Mouse (Mus musculus) forebrain, embryonic 12.5 days (tissue): Measurements from ENCODE around the gene Sftpa1. TPM values are rescaled to one million over a fixed set of nuclear protein-coding genes. Genes with fewer than 3 reads are reported as not detected.

Source experiments
- ATAC-seq: fragments of 200-750 bp; cut with Nextera tagmentation; 2 replicates; pipeline ENCODE4 v1.8.0; 2017; ENCODE audit warnings: moderate TSS enrichment; ENCODE audit not compliant: low FRiP score
- H3K27ac ChIP-seq: fragments of 300-500 bp; sonication (generic); 2 replicates; pipeline ENCODE4 v1.5.1; 2016; ENCODE audit warnings: mild to moderate bottlenecking
- H3K27me3 ChIP-seq: fragments of 300-500 bp; sonication (generic); 2 replicates; pipeline ENCODE4 v1.6.1; 2016; ENCODE audit warnings: mild to moderate bottlenecking
- H3K36me3 ChIP-seq: fragments of 300-500 bp; sonication (generic); replicated peaks from 2 replicates; pipeline ENCODE4 v1.6.1; 2016; ENCODE audit warnings: mild to moderate bottlenecking
- H3K4me1 ChIP-seq: fragments of 300-500 bp; sonication (generic); 2 replicates; pipeline ENCODE4 v1.6.1; 2016
- H3K4me2 ChIP-seq: fragments of 300-500 bp; sonication (generic); 2 replicates; pipeline ENCODE4 v1.6.1; 2016; ENCODE audit warnings: mild to moderate bottlenecking, moderate library complexity
- H3K4me3 ChIP-seq: fragments of 300-500 bp; sonication (generic); replicated peaks from 2 replicates; pipeline ENCODE4 v1.5.1; 2016; ENCODE audit warnings: mild to moderate bottlenecking
- H3K9ac ChIP-seq: fragments of 300-500 bp; sonication (generic); 2 replicates; pipeline ENCODE4 v1.6.1; 2016; ENCODE audit warnings: mild to moderate bottlenecking
- H3K9me3 ChIP-seq: fragments of 300-500 bp; sonication (generic); 2 replicates; pipeline ENCODE4 v1.6.1; 2016
- WGBS: fragments of 180-500 bp; shearing (Covaris S2); methylation state at CpG from one replicate; pipeline ENCODE4 v1.1.7; 2016; 5-methylcytosine and 5-hydroxymethylcytosine counted together
- polyA plus RNA-seq: library from polyadenylated mRNA; unstranded; fragments of >200 nt; fragmentation: Nextera tagmentation; extraction: Ambion mirVana; gene quantifications from 2 replicates; pipeline ENCODE4 v1.2.1, GENCODE M21; 2016

The Sftpa1 gene
- polyA plus RNA-seq: not detected in 2 replicates

- H3K4me3 ChIP-seq: no peak within 1 kb of the TSS
- no peaks in the 10 kb centered on the region for H3K36me3 ChIP-seq
- H3K4me1 ChIP-seq: no peaks in the 10 kb centered on the region
- H3K9me3 ChIP-seq: no peaks in the 10 kb centered on the region
- ATAC-seq: no peak
- H3K4me2 ChIP-seq: no peak within 1 kb of the TSS
- no peak within 1 kb of the TSS for H3K27ac ChIP-seq
- WGBS: 84% methylated on average over 7 of the region's 7 CpGs
- H3K27me3 ChIP-seq: no peaks in the 10 kb centered on the region
- no peak within 1 kb of the TSS for H3K9ac ChIP-seq
Observed at GRCm38 (mm10) chr14:41131540-41131939, at the start of gene Sftpa1. TSS of gene Sftpa1 (plus strand) at chr14:41131782.

DNA sequence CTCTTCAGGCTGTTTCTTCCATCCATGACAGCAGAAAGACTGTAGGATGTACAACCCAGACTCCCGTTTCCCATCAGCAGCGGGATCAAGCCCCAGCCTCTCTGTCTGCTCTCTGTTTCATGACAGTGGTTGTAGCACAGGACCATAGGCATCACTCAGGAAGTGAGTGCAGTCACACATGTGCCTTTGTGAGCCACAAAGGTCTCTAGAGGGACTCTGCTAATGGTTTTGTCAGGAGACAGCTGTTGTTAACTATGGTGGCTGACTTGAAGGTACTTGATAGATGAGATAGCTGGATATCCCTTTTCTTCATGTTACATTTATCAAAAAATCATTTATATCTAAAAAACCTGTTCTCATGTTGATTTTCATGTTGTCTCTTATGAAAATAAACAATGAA, 49.2 kb upstream of the Sftpa1 start:
- H3K27ac ChIP-seq: no peak overlapping the region
- WGBS: 96% methylated on average over 2 of the region's 2 CpGs

DNA sequence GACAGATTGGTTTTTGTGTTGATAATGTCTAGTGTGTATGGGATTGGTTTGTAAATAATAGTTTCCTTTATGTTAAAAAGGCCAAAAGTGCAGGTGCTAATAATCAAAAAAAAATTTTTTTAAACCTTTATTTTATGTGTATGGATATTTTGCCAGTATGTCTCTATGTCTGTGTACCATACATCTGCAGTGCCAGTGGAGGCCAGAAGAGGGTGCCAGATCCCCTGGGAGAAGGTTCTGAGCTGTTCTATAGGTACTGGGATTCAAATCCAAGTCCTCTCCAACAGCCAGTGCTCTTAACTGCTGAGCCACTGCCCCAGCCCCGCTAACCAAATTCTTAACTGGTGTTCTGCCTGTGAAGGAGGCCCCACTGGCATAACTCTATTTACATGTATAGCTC, 44.1 kb upstream of the Sftpa1 start:
- H3K4me3 ChIP-seq: no peak overlapping the region
- no peaks in the 10 kb centered on the region for H3K27me3 ChIP-seq
- WGBS: 81% methylated on average over 1 of the region's 1 CpGs
- H3K4me2 ChIP-seq: no peak overlapping the region
- H3K27ac ChIP-seq: no peak overlapping the region
- H3K9ac ChIP-seq: no peak overlapping the region
- no peaks in the 10 kb centered on the region for H3K4me1 ChIP-seq
- no peak for ATAC-seq
- no peaks in the 10 kb centered on the region for H3K9me3 ChIP-seq
- H3K36me3 ChIP-seq: no peaks in the 10 kb centered on the region

More for the DNA sequence above, 49.2 kb upstream of the Sftpa1 start:
- Histone ChIP-seq H3K27me3 (no peaks in the 10 kb centered on the region), H3K4me1 (no peaks in the 10 kb centered on the region), H3K4me2 (no peak overlapping the region), H3K4me3 (no peak overlapping the region), H3K9me3 (no peaks in the 10 kb centered on the region), H3K36me3 (no peaks in the 10 kb centered on the region), H3K9ac (no peak overlapping the region)
- no peak for ATAC-seq

DNA sequence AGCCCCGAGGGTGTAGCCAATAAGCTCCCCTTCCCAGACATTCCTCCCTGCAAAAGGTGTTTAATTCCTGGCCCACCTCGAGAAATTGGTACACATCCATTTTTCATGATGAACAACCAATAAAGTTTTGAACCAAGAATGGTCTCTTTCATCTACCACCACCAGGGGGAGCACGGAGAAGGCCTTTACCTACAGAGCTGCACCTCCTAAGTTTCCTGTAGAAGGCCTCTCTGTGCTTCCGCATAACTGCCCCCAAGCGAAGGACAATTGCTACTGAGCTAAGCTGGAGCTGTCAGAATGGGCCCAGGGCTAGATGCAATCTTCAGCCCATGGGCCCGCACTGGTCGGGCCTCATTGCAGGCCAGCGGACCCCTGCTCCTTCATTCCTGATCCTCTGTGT, 40.8 kb upstream of the Sftpa1 start:
- no peak for ATAC-seq
- 48% methylated on average over 8 of the region's 8 CpGs for WGBS

GRCm38 (mm10) chr14:41094114-41094513, 37.5 kb upstream of the Sftpa1 start:
- Histone ChIP-seq H3K27me3 (no peaks in the 10 kb centered on the region), H3K36me3 (no peaks in the 10 kb centered on the region), H3K9me3 (no peaks in the 10 kb centered on the region), H3K4me3 (no peak overlapping the region), H3K4me2 (no peak overlapping the region), H3K27ac (no peak overlapping the region), H3K9ac (no peak overlapping the region), H3K4me1 (no peaks in the 10 kb centered on the region)
- whole genome bisulfite sequencing: 63% methylated on average over 1 of the region's 1 CpGs
- no peak for ATAC-seq

More for the DNA sequence above, 40.8 kb upstream of the Sftpa1 start:
- H3K36me3 ChIP-seq: no peaks in the 10 kb centered on the region
- H3K4me2 ChIP-seq: no peak overlapping the region
- H3K4me1 ChIP-seq: no peaks in the 10 kb centered on the region
- H3K27ac ChIP-seq: no peak overlapping the region
- H3K27me3 ChIP-seq: no peaks in the 10 kb centered on the region
- H3K4me3 ChIP-seq: no peak overlapping the region
- no peak overlapping the region for H3K9ac ChIP-seq
- no peaks in the 10 kb centered on the region for H3K9me3 ChIP-seq

- Histone ChIP-seq H3K9ac (no peak overlapping the region), H3K36me3 (no peaks in the 10 kb centered on the region), H3K27me3 (no peaks in the 10 kb centered on the region), H3K4me3 (no peak overlapping the region), H3K4me1 (no peaks in the 10 kb centered on the region), H3K27ac (no peak overlapping the region), H3K9me3 (no peaks in the 10 kb centered on the region), H3K4me2 (no peak overlapping the region)
- ATAC-seq: no peak
- WGBS: 94% methylated on average over 3 of the region's 3 CpGs
Observed at GRCm38 (mm10) chr14:41096296-41096860, 35.2 kb upstream of the Sftpa1 start.

DNA sequence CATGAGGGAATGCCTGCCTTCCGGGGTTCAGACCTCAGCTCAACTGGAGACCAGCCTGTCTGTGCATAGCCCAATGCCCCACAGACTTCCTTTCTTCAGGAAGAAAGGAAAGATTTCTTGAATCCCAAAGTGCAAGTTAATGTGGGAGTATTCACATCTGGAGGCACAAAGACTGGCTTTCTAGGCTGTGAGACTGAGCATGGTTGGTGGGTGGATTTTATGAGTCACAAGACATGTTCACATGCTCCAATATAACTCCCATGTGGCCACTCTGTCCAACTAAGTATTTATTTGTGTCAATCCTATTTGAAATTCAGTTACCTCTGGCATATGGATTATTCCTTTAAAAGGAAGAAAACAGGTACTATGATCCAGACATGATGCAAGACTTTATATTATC, 32.9 kb upstream of the Sftpa1 start:
- ATAC-seq: no peak
- 95% methylated on average over 1 of the region's 1 CpGs for WGBS
- Histone ChIP-seq H3K36me3 (no peaks in the 10 kb centered on the region), H3K27ac (no peak overlapping the region), H3K27me3 (no peaks in the 10 kb centered on the region), H3K4me2 (no peak overlapping the region), H3K4me3 (no peak overlapping the region), H3K9ac (no peak overlapping the region), H3K9me3 (no peaks in the 10 kb centered on the region), H3K4me1 (no peaks in the 10 kb centered on the region)

DNA sequence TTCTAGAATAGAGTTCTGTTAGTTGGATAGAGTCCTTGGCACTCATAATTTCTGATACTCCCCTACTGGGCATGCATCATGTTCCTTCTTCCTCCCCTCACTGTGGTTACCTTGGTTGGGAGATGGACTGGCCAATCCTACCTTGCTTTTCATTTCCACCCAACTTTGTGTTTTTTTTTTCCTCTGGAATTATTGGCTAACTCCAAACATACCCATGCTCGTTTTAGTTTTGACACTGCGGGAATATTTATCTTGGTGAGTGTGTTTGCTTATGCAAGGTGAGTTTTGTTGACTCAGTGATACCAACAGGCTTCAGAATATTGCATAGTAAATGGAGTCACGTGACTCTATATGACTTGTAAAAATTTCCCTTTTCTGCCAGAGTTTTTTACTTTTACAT, 30.9 kb upstream of the Sftpa1 start:
- 88% methylated on average over 3 of the region's 3 CpGs for WGBS
- H3K4me3 ChIP-seq: no peak overlapping the region

GRCm38 (mm10) chr14:41101242-41101641, 30.3 kb upstream of the Sftpa1 start:
- Histone ChIP-seq H3K9me3 (no peaks in the 10 kb centered on the region), H3K36me3 (no peaks in the 10 kb centered on the region), H3K4me3 (no peak overlapping the region), H3K4me1 (no peaks in the 10 kb centered on the region), H3K4me2 (no peak overlapping the region), H3K27me3 (no peaks in the 10 kb centered on the region), H3K27ac (no peak overlapping the region), H3K9ac (no peak overlapping the region)
- 88% methylated on average over 5 of the region's 5 CpGs for WGBS
- no peak for ATAC-seq

More for the DNA sequence above, 30.9 kb upstream of the Sftpa1 start:
- H3K4me2 ChIP-seq: no peak overlapping the region
- H3K27ac ChIP-seq: no peak overlapping the region
- H3K9me3 ChIP-seq: no peaks in the 10 kb centered on the region
- H3K4me1 ChIP-seq: no peaks in the 10 kb centered on the region
- no peaks in the 10 kb centered on the region for H3K36me3 ChIP-seq
- ATAC-seq: no peak
- H3K9ac ChIP-seq: no peak overlapping the region
- H3K27me3 ChIP-seq: no peaks in the 10 kb centered on the region

GRCm38 (mm10) chr14:41102269-41102668, 29.3 kb upstream of the Sftpa1 start:
- H3K27me3 ChIP-seq: no peaks in the 10 kb centered on the region
- 78% methylated on average over 2 of the region's 2 CpGs for WGBS
- no peaks in the 10 kb centered on the region for H3K36me3 ChIP-seq
- ATAC-seq: no peak
- H3K4me3 ChIP-seq: no peak overlapping the region
- H3K9me3 ChIP-seq: no peaks in the 10 kb centered on the region
- H3K4me2 ChIP-seq: no peak overlapping the region
- H3K4me1 ChIP-seq: no peaks in the 10 kb centered on the region
- H3K9ac ChIP-seq: no peak overlapping the region
- no peak overlapping the region for H3K27ac ChIP-seq

DNA sequence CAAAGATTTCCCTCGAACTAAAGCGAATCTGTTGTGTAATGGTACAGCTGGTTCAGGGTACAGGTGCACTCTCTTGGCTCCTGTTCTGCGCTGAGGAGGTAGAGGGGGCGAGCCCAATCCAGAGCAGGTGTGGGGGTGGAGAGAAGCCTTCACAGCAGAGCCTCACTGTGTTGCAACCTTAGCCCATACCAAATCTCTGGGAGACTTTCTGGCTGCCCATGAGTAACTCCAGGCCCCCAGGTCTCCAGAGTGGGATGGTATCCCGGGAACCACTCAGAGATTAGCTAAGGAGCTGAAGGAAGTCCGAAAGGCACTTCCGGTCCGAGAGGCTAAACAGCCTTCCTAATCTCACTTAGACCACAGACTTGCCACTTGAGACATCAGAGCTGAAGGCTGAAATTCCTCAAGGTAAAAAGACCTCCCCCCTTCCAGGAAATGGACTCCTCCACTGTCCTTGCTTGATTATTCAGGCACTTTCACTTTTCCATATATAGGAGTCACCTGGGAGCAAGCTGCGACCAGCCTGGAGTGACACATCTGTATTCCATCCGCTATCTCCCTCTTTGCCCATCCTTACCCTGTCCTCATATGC, 26.6 kb upstream of the Sftpa1 start, which contains the start of gene Mat1a:
Gene Mat1a, plus strand, starts transcription at position 183 of the 592 bp plus-strand sequence.
- Histone ChIP-seq H3K9me3 (no peaks in the 10 kb centered on the region), H3K36me3 (no peaks in the 10 kb centered on the region), H3K4me3 (no peak within 1 kb of the TSS), H3K4me2 (no peak within 1 kb of the TSS), H3K27me3 (no peaks in the 10 kb centered on the region), H3K9ac (no peak within 1 kb of the TSS), H3K4me1 (no peaks in the 10 kb centered on the region), H3K27ac (no peak within 1 kb of the TSS)
- no peak for ATAC-seq
- WGBS: 73% methylated on average over 10 of the region's 10 CpGs

DNA sequence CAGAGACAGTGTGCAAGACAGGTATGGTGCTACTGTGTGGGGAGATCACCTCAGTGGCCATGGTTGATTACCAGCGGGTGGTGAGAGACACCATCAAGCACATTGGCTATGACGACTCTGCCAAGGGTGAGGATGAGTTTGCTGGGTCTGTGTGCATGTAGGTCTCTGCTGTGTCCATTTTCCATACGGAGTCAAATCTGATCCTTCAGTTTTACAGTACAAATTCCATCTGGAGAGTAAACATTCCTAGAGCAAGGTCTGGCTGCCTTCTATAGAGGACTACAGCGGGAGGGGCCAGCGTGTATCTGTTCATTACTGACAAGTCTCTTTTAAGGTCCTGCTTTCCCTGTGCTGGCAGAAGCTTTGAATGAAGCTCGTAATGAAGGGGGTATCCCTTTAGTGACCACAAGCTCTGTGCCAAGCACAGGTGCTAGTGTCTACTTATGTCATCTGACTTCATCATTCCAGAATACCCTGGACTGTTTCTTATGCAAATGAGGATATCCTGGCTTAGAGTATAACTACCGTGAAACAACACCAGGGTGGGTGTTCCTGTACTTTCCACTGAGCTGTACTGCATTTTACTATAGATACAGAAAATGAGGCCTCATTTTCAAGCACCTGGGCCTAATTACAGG, 20.4 kb upstream of the Sftpa1 start:
- 88% methylated on average over 7 of the region's 7 CpGs for WGBS
- Histone ChIP-seq H3K27ac (no peak overlapping the region), H3K4me2 (no peak overlapping the region), H3K4me3 (no peak overlapping the region), H3K9ac (no peak overlapping the region), H3K27me3 (no peaks in the 10 kb centered on the region), H3K36me3 (no peaks in the 10 kb centered on the region), H3K4me1 (no peaks in the 10 kb centered on the region), H3K9me3 (no peaks in the 10 kb centered on the region)
- no peak for ATAC-seq

DNA sequence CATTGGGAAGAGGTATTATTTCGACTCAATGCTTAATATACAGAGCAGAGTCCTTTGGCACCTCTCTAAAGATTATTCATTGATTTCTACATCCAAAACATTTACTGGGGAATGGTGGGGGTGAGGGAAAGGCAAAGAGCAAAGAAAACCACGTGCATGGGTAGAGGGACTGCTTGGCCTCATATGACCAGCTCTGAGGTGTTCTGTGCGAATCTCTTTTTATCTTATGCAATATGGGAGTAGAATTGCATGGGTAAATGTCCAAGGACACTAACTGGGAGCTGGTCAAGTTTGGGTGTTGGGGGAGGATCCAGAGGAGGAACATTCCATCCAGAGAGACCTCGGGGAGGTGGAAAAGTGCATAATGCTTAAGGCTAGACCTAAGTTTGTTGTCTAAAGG, 18.6 kb upstream of the Sftpa1 start:
- Histone ChIP-seq H3K27me3 (no peaks in the 10 kb centered on the region), H3K4me2 (no peak overlapping the region), H3K4me3 (no peak overlapping the region), H3K9me3 (no peaks in the 10 kb centered on the region), H3K36me3 (no peaks in the 10 kb centered on the region), H3K27ac (no peak overlapping the region), H3K9ac (no peak overlapping the region), H3K4me1 (no peaks in the 10 kb centered on the region)
- 81% methylated on average over 4 of the region's 4 CpGs for WGBS
- ATAC-seq: no peak
